ENCODE assay signal across 15 mouse cellular contexts in genomic region chr6:140946720-140947119, GRCm38 (mm10).
A peak's percentile ranks its signal among the peaks of the same experiment; 100 is the strongest.
DNase-seq lines count a peak whose midpoint lies in the region; ATAC-seq and TF ChIP-seq lines count a peak whose summit lies in the region.
"Had no signal": no experiment of that assay in that cellular context is flagged by ENCODE, and none has a peak within 500 bp of the region (broad histone marks: within the 10 kb centered on the region; RNA-seq: fewer than 3 reads in every experiment).

No protein-coding gene starts in this region.

- no peak overlapping the region for H3K27ac ChIP-seq in midbrain, embryonic 11.5 days (ENCODE audit: low read depth, low read length)
- no peak overlapping the region for H3K27ac ChIP-seq in midbrain, embryonic 10.5 days (replicated peaks)
- peak overlapping the region; percentile 27; the same call in 1 of the 2 replicates for H3K27ac ChIP-seq in hindbrain, postnatal 0 days
- H3K27ac ChIP-seq: heart, embryonic 10.5 days; kidney, embryonic 15.5 days; stomach, embryonic 15.5 days had no signal

- WGBS in midbrain, embryonic 11.5 days, result 51% methylated on average over 2 of the region's 2 CpGs
- 72% methylated on average over 2 of the region's 2 CpGs for WGBS in midbrain, embryonic 10.5 days
- 15% methylated on average over 2 of the region's 2 CpGs for WGBS in hindbrain, postnatal 0 days

- no peak for DNase-seq in frontal cortex, postnatal 25 days (ENCODE audit: low spot score in 2 of 2)
- DNase-seq in midbrain, embryonic 11.5 days (ENCODE audit: low spot score, missing footprints), result no peak
- DNase-seq in midbrain, embryonic 10.5 days (ENCODE audit: low spot score), result no peak
- DNase-seq in hindbrain, postnatal 0 days (ENCODE audit: low spot score), result peak; percentile 53
- DNase-seq in telencephalon, adult 2 months (ENCODE audit: low read depth, low spot score), result peak; percentile 71
- DNase-seq in cerebellum, adult 18-20 months, result no peak
- DNase-seq in embryo, embryonic 10 days (ENCODE audit: low spot score), result no peak
- DNase-seq: adrenal gland, postnatal 10 days; gastrocnemius, postnatal 10 days; liver had no signal

- no peaks in the 10 kb centered on the region for H3K27me3 ChIP-seq in midbrain, embryonic 11.5 days (ENCODE audit: control insufficient read depth, insufficient read depth, low read length)
- no peaks in the 10 kb centered on the region for H3K27me3 ChIP-seq in midbrain, embryonic 10.5 days (ENCODE audit: low read depth, poor library complexity, severe bottlenecking)
- no peaks in the 10 kb centered on the region for H3K27me3 ChIP-seq in hindbrain, postnatal 0 days (ENCODE audit: insufficient read depth, low read length)
- H3K27me3 ChIP-seq: kidney, embryonic 15.5 days; megakaryocyte, embryonic 14.5 days; stomach, embryonic 15.5 days had no signal

- 0 out of 2 replicates have a peak, but pooled peaks cover 2% of the 10 kb centered on the region for H3K4me1 ChIP-seq in midbrain, embryonic 11.5 days (ENCODE audit: control insufficient read depth, insufficient read depth, low read length)
- peaks cover 7% of the 10 kb centered on the region; the same call in 1 of the 2 replicates for H3K4me1 ChIP-seq in midbrain, embryonic 10.5 days
- no peaks in the 10 kb centered on the region; the same call in 1 of the 2 replicates for H3K4me1 ChIP-seq in hindbrain, postnatal 0 days (ENCODE audit: insufficient read depth, low read length)
- H3K4me1 ChIP-seq: heart, embryonic 10.5 days; kidney, embryonic 15.5 days; megakaryocyte, embryonic 14.5 days; stomach, embryonic 15.5 days had no signal

- H3K9me3 ChIP-seq in midbrain, embryonic 11.5 days (ENCODE audit: control insufficient read depth, low read length), result no peaks in the 10 kb centered on the region
- no peaks in the 10 kb centered on the region for H3K9me3 ChIP-seq in midbrain, embryonic 10.5 days (replicated peaks)
- no peaks in the 10 kb centered on the region for H3K9me3 ChIP-seq in hindbrain, postnatal 0 days (ENCODE audit: low read length)
- H3K9me3 ChIP-seq: heart, embryonic 10.5 days; kidney, embryonic 15.5 days; stomach, embryonic 15.5 days had no signal

- H3K9ac ChIP-seq in midbrain, embryonic 11.5 days (ENCODE audit: low read length), result no peak overlapping the region
- no peak overlapping the region for H3K9ac ChIP-seq in hindbrain, postnatal 0 days (replicated peaks; ENCODE audit: low read length)
- H3K9ac ChIP-seq: kidney, embryonic 15.5 days; stomach, embryonic 15.5 days had no signal

- H3K4me2 ChIP-seq in midbrain, embryonic 11.5 days, result no peak overlapping the region
- no peak overlapping the region for H3K4me2 ChIP-seq in hindbrain, postnatal 0 days (ENCODE audit: low read depth, low read length)
- H3K4me2 ChIP-seq: kidney, embryonic 15.5 days; stomach, embryonic 15.5 days had no signal

- ATAC-seq in frontal cortex, adult (ENCODE audit: low TSS enrichment), result peak; percentile 99
- ATAC-seq in midbrain, embryonic 11.5 days (ENCODE audit: low FRiP score), result peak; percentile 66
- ATAC-seq in hindbrain, postnatal 0 days, result peak; percentile 77

- no peak overlapping the region for H3K4me3 ChIP-seq in midbrain, embryonic 11.5 days (ENCODE audit: low read depth, low read length)
- H3K4me3 ChIP-seq in midbrain, embryonic 10.5 days, result no peak overlapping the region
- no peak overlapping the region for H3K4me3 ChIP-seq in hindbrain, postnatal 0 days (ENCODE audit: low read length)
- H3K4me3 ChIP-seq: heart, embryonic 10.5 days; kidney, embryonic 15.5 days; megakaryocyte, embryonic 14.5 days; stomach, embryonic 15.5 days had no signal

- no peaks in the 10 kb centered on the region for H3K36me3 ChIP-seq in midbrain, embryonic 11.5 days (ENCODE audit: control insufficient read depth, insufficient read depth, low read length)
- H3K36me3 ChIP-seq in midbrain, embryonic 10.5 days, result no peaks in the 10 kb centered on the region
- H3K36me3 ChIP-seq in hindbrain, postnatal 0 days (ENCODE audit: insufficient read depth, low read length), result no peaks in the 10 kb centered on the region
- H3K36me3 ChIP-seq: heart, embryonic 10.5 days; kidney, embryonic 15.5 days; stomach, embryonic 15.5 days had no signal

- TF ChIP-seq CTCF in hindbrain, postnatal 0 days (IDR thresholded peaks at IDR 0.05; ENCODE audit: low read depth), result no peak

Comparison
In these comparisons a context has a peak if more than half of its experiments do, and no peak if none do; other contexts are left out.
1. DNase-seq: peak in hindbrain, postnatal 0 days (single experiment) and telencephalon, adult 2 months (single experiment); none in frontal cortex, postnatal 25 days (0 of 2), midbrain, embryonic 11.5 days (single experiment), midbrain, embryonic 10.5 days (single experiment), cerebellum, adult 18-20 months (0 of 2) and embryo, embryonic 10 days (single experiment).
2. Peak in every context shown above with its lines, with median percentiles within 50 percentile points of each other: ATAC-seq.